Mouse (Mus musculus) megakaryocyte progenitor cell, adult 5-6 weeks (primary cell): ENCODE results near the gene Kif9. TPM values are rescaled to one million over a fixed set of nuclear protein-coding genes. Genes with fewer than 3 reads are reported as not detected.

Experiments used
- ATAC-seq: replicated peaks from 2 replicates; pipeline ENCODE4 v1.8.0; 2016; ENCODE audit warnings: mild to moderate bottlenecking, moderate TSS enrichment, inconsistent platforms; ENCODE audit not compliant: poor library complexity
- total RNA-seq, 2 experiments: library from RNA; stranded (forward) in 1 of 2; stranded (reverse) in 1 of 2; fragments of 157-497, 149-512 nt in 1 of 2; fragments of 200-1000 nt in 1 of 2; gene quantifications; 2 replicates each; pipeline versions ENCODE4 v1.2.3 to v1.2.4; 2015 to 2017

Gene Kif9
- total RNA-seq (2015) (0.77 and 1.4 TPM in 2 replicates), total RNA-seq (2017) (0.87 and 1.7 TPM in 2 replicates)

DNA sequence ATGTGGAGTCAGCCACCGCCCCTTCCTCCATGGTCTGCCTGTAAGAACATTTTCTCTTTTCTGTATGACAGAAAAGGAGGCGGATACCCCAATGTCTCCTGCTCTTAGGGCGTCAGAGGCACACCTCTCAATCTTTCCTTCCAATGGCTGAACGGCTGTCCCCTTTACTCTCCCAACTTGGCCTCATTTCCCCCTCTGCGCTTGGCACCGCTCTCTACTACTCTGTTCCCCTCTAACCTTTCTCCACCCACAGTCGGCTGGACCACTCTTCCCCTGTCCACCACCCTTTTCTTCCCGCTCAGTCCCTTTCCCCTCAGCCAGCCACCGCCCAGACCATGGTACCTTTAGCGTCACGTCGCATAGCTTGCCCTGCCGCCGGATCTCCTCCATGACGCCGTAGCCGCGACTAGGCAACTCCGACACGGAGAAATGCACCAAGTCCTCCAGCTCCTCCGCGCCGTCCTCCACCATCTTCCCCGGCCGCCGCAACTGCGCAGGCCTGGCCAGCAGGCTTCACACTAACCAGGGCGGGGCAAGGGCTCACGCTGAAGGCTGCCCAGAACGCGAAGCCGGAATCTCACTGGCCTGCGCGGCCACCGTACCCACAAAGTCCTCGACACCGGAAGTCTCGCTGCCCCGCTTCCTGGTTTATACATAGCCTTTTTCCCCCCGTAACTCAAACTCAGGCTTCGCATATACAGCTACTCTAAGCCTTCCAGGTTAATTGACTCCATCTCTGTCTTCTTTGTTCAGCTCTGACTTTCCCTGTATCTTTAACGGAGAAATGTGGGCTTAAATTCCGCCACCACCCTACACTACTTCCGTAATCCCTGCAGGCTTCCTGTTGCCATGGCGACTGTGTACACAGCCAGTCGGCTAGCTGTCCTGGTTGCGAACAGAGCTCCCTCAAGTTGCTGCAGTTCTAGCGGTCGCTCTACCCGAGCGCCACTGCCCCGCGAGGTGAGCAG is at the start of gene Kif9, which contains the start of gene Klhl18:
Kif9 (plus strand) TSS at position 835 of the 968 bp plus-strand sequence.
Klhl18 (minus strand) TSS at position 571 of the 968 bp plus-strand sequence.
- ATAC-seq, result peak; percentile 90

DNA sequence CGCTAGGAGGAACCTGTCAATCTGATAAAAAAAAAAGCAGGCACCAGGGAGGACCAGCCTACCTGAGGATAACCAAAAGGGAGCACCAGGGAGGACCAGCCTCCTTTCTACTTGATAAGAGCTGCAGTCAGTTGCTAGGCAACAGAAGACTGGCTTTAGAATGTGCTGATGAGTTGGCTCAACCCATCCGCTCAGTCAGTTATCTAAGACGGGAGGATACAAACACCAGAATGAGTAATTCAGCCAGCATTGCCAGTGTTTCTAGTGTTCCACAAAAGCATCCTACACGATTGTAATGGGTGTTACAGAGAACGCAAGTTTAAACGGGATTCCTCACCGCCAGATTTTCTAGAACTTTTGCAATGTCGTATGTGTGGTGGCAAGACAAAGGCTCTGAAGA is 45.5 kb upstream of the Kif9 start:
- no peak for ATAC-seq

DNA sequence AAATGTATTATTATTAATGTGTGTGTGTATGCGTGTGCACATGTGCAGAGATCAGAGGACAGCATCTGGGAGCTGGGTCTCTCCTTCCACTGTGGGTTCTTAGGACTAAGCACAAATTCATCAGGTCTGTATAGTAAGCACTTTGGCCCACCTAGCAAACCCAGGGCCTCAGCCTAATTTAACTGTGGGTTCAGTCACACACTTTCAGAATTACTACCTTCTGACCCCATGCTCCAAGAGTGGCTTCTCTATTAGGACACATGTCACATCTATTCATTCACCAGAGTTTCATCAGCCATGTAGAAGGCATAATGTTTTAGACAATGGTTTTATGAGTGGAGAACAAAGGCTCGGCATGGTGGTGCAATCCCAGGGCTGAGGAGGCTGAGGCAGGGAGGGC is 43.7 kb upstream of the Kif9 start:
- no peak for ATAC-seq

DNA sequence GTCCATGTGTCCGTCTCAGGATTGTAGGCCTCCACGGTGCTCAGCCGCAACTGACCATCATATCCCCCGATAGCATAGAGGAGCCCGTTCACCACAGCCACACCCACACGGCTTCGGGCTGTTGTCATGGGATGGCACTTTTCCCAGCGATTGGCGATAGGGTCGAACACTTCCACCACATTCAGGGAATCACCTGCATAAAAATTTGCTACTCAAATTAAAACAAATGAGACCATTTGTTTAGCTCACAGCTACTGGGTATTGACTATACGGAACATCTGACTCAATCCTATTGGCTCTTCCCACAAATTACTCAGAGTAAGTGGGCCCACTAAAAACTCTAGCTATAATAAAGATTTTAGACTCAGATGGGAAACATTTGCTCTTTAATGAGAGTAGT is 40.7 kb upstream of the Kif9 start:
- no peak for ATAC-seq

DNA sequence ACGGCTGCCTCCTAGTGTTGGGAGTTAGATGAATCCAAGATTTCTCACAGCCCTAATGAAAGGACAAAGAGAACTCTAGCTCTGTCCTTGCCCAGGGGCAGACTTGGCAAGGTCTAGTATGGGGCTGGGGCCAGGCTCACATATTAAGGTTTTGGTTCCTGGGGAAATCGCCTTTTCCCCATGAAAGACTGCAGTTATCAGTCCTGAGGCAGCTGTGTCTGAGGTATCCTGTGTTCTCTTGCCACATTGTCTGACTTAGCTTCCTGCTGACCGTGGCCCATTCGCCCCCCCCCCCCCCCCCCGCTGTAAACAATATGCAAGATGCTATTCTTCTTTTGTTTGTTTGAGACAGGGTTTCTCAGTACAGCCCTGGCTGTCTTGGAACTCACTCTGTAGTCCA is 36.7 kb upstream of the Kif9 start:
- ATAC-seq, result peak; percentile 62

DNA sequence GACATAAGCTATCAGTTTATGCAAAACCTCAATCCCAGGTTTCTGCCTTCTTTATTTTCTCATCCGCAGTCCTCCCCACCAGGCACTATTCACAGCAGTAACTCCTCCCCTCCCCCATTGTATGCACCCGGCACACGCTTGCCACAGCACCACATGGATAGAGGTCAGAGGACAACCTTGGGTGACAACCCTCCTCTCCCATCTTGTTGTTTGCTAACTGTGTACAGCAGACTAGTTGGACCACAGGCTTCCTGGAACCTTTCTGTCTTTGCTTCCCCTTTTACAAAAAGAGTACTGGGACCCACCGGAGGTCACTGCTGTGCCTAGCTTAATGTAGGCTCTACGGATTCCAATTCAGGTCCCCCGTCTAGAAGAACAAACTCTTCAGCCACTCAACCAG is 36.2 kb upstream of the Kif9 start:
- peak; percentile 95 for ATAC-seq

DNA sequence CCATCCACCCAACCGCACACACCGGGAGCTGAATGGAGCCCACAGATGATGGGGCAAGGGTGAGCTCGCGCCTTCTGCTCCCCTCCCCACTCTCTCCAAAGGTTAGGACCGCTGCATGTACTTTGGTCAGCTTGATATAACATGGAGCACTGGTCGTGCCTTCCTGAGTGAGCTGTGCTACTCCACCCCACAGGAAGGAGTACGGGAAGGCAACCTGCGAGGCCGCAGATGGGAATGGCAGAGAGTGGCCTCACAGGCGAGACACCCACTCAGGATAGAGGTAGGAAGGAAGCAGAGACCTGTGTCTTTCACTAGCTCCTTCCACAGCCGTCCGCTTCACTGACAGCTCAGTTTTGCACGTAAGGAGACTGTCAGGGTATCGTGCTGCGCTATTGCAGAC is 28.4 kb upstream of the Kif9 start:
- ATAC-seq, result no peak

DNA sequence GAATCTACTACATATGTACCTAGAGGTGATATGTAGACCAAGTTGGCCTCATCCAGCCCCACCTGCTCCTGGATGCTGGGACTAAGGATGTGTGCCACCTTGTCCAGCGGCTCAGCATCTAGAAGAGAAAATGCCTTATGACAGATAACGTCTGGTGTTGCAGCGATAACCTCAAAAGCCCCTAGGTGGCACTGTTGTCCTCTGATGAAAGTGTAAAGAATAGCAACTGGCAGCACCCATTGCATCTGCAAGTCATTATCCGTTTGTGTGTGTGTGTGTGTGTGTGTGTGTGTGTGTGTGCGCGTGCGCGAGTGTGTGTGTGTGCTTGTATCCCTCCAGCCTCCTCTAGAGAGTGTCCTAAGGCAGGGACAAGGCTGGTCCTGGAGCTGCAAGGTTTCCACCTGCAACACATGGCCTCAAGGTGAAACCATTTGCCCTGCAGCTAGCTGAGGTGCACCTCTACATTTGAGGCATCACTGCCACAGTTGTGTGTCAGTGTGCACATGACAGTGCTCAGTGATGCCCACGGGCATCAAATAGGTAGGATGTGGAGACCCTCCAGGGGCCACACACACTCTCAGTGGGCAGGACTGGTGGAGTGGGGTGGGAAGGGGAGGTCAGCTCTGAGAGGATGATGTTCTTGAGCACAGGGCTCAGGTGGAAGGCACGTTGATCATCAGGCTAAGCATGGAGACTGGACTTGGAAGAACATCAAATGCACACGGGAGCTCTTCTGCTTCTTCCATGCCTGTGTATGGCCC is 27.7 kb upstream of the Kif9 start:
- peak; percentile 99 for ATAC-seq

DNA sequence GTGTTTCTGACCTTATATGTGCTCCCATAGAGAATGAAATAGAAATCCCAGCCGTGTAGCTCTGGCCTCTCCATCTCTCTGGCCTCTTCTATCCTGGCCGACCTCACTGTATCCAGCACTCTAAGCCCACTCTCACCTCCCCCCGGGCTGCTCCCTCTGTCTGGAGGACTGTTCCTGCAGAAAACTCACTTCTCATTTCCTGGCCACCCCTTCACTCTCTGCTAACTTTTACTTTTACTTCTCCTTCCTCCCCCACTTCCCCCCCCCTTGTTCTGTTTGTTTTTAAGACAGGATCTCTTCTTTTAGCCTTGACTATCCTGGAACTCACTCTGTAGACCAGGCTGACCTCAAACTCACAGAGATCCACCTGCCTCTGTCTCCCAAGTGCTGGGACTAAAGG is 24.2 kb upstream of the Kif9 start:
- peak; percentile 49 for ATAC-seq

DNA sequence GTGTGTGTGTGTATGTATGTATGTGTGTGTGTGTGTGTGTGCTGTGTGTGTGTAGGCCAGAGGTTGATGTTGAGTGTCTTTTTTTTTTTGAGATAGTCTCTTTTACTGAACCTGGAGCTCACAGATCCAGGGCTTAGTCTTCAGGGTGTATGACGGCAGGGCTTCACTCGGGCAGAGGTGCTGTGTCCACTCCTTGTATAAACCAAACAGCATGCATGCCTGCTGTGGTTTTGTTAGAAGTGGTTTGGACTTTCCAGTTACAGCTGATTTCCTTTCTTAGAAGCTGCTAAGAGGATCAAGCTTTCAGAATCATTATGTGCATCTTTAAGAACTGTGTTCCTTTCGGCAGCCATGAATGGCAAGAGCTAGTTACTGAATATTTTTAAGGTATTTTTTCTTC is 18.8 kb upstream of the Kif9 start:
- ATAC-seq, result no peak

DNA sequence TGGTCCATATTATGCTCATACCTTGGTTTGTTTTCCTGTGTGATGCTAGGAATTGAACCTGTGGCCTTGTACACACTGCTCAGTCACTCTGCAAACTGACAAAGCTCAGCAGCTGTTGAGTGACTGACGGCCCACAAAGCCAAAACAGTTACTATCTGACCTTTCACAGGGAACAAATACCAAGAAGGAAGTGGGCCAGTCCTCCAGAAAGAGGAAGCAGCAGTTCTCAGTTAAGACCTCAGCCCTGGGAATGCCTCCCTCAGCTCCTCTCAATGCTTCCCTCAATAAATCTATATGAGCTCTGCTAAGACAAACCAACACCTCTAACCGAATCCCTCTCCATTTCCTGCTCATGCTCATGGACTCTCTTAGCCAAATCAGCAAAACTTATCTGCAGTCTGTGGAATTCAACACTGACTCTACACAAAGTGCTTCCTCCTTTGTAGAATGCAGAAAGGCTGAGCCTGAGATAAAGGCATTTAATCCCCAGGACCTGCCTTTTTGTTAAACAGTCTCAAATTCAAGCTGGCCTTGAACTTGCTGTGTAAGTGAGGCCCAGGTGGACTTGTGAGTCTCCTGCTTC is 17.5 kb upstream of the Kif9 start:
- peak; percentile 81 for ATAC-seq

DNA sequence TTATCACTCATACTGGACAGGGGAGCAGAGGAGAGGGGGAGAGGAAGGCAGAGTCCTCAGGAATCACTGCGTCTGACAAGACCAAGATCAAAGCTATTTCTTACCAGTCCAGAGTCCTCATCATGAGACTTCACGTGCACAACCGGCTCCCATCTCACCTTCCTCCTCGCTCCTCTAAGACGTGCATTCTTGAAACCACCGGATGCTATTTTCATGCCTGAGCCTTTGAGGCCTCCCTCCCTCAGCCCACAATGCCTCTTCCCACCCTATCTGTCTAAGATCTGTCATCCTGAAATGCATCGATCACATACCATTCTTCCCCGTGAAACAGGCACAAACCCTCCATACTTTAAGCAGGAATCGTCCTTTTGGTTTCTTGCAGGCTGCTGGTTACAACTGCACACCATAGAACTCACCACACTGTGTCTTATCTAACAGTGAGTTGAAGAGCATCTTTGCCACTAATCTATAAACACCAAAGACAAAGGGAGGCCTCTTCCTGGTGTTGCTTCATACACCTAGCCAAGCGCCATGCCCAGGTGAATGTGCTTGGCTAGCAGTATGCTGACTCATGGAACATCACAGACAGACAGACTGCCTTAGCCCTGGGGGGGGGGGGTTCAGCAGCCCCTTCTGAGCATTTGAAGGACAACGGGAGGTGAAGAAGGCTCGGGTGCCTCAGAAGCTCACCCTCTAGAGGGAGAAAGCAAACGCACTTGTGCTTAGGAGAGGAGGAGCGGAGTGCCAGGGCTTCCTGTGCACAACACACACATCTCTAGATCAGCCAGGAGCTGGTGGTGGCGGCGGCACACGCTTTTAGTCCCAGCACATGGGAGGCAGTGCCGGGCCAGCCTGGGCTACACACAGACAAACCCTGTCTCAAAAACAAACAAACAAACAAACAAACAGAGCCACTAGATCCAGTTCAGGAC is 15.6 kb upstream of the Kif9 start:
- peak; percentile 30 for ATAC-seq

DNA sequence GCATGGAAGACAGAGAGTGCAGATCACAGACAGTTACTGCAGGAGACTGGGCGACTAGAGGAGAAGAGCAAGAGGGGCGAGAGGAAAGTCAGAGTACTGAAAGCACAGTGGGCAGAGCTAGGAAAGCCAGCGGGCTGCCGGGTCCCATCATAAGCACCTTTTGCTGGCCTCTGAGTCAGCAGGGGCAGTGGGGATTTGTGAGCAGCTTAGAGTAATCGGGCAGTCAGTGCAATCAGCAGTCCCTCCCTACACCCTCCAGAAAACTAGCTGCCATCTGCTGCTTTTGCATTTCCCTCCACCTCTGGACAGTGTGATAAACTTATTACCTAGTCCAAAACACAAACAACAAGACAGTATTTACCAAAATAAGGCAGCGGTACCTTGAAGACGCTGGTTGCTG is 14.4 kb upstream of the Kif9 start:
- no peak for ATAC-seq

DNA sequence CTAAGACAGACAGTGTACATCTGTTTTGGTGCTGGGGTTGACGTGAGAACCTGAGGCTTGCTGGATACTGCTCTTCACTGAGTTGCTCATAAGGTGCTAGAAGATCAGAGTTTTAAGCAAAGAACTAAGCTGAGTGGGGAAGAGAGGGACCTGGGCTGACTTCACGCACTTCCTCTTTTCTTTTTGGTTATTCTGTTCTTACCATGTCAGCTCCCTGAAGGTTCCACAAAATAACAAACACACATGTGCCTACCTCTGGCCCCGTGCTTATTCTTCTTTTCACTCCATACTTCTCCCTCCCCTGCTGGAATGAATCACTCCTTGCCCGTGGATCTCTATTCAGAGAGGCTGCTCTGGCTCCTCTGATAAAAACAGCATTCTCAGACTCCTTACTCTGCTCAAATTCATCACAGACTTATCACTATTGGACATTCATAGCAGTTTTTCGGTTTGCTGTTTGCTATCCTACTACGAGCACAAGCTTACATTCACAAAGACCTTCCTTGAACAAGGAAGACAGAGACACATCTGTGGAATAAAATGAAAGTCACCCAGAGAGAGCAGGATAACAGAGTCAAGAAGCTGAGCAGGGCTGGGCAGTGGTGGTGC is 12.7 kb upstream of the Kif9 start:
- peak; percentile 30 for ATAC-seq

DNA sequence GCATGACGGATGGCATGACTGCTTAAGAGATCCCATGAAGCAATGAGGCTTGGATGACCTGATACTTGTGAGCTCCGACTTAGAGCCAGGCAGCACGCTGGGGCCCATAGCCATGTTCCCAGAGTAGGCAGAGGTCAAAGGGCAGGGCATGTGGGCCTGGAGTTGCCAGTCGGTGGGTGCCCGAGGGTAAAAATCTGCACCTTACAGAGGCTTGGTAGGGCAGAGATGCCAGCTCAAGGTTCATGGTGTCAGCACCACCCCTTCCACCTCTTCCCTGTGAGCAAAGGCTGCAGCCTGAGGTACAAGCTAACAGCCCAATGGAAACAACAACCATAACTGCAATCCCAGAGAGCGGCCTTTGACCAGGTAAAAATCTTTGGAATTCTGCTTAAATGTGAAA is 11.4 kb upstream of the Kif9 start:
- ATAC-seq, result no peak

DNA sequence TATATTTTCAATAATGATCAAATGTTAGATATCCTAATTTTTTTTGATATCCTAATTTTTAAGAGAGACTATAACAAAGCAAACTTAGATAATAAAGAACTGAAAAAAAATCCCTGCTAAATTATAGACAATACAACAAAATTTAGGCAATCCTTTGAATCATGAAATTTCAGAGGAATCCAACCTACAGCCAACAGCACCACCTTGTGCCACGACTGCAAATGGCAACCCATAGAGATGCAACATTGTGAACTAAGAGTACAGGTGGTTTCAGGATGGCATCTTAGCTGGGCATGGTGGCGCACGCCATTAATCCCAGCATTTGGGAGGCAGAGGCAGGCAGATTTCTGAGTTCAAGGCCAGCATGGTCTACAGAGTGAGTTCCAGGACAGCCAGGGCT is 10.6 kb upstream of the Kif9 start:
- peak; percentile 66 for ATAC-seq

DNA sequence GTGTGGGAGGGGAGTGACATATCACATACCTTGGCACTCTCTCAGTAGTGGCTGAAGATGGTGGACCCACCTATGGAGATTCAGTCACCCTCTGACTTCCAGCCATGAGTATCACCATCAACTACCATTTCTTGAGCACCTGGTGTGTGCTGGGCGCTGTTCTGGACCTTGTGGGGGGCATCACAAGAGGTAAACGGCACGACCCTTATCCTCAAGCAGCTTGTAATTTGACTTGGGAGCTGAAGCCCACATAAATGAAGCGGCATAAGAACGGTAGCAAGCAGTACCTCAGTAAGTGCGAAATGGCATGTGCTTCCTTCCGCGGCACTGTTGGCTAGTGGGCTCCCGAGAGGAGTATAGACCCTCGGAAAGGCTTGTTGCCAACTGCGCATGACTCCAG is 1.2 kb downstream of the Kif9 start:
- ATAC-seq, result no peak

DNA sequence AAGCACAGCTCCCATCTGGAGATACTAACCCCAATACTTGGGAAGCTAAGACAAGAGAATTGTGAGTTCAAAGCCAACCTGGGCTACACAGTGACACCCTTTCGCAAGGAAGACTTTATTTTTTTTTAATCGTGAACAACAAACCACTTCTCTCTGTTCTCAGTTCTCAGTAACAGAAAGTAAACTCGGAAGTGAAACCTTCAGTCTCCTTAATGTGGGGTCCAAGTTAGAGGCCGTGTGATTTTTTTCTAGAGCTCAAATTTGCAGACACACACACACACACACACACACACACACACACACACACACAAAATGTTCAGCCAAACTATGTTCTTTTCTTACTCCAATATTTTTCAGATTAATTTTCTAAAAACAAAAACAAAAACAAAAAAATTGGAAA is 1.9 kb downstream of the Kif9 start:
- no peak for ATAC-seq

DNA sequence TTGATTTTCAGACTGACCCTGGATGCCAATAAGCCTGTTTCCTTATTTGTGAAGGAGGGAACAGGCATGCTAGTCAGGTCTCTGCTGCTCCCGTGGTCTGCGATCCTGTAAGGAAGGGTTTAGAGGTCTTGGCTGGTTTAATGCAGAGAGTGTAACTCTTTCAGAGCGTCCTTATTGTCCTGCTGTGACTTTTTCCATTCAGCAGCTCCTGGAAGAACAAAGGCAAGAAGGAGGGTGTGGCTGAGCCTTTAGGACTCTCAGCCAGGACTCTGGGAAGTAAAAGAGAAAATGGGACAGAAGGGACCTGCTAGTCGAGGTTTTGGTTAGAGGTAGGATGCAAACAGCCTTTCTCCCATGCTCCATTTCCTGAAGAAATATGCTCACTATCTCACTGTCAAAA is 12.1 kb downstream of the Kif9 start:
- ATAC-seq, result no peak

DNA sequence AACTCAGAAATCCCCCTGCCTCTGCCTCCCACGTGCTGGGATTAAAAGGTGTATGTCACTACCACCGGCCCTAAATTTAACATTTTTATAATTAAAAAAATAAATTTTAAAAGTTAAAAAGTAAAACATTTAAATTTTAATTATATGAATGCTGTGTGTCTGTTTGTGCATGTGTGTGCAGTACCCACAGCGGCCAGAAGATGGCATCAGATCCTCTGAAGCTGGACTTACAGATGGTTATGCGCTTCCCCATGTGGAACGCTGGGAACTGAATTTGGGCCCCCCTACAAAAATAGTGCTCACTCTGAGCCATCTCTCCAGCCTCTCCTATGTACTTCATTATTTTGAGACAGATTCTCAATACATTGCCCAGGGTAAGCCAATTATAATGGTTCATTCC is 14.2 kb downstream of the Kif9 start:
- 0 out of 2 replicates have a peak, but pooled peaks have one; percentile 48 for ATAC-seq
